Mouse (Mus musculus) telencephalon, adult 2 months (tissue): Measurements from ENCODE around the gene Fam3c.
"Not testable (repeated sequence)": the region's sequence is repeated elsewhere in the genome, so short reads cannot be mapped to it uniquely, and the experiment has no call there.

Experiments
- DNase-seq: peaks from one replicate; pipeline ENCODE4 v3.0.0-alpha.2; 2011; ENCODE audit warnings: low read depth, low spot score

Gene Fam3c

GRCm38 (mm10) chr6:22292056-22292455, 64.0 kb downstream of the Fam3c start:
- DNase-seq = no peak

- no peak for DNase-seq
These were observed 65.3 kb downstream of the Fam3c start for GRCm38 (mm10) chr6:22290790-22291189.

- no peak for DNase-seq
These were observed 66.5 kb downstream of the Fam3c start for GRCm38 (mm10) chr6:22289461-22290021.

- no peak for DNase-seq
These were observed 67.1 kb downstream of the Fam3c start for GRCm38 (mm10) chr6:22288737-22289460.

- DNase-seq = no peak
These were observed 67.9 kb downstream of the Fam3c start, which contains the start of gene Wnt16 for GRCm38 (mm10) chr6:22288004-22288736. TSS of gene Wnt16 (plus strand) at chr6:22288227.

- no peak for DNase-seq
These were observed 73.6 kb downstream of the Fam3c start for GRCm38 (mm10) chr6:22282405-22282804.

- no peak for DNase-seq
These were observed 75.7 kb downstream of the Fam3c start for GRCm38 (mm10) chr6:22280217-22280861.

GRCm38 (mm10) chr6:22277941-22278340, 78.1 kb downstream of the Fam3c start:
- no peak for DNase-seq

- DNase-seq = no peak
These were observed 86.1 kb downstream of the Fam3c start for GRCm38 (mm10) chr6:22269840-22270521.

GRCm38 (mm10) chr6:22268677-22269076, 87.4 kb downstream of the Fam3c start:
- no peak for DNase-seq

GRCm38 (mm10) chr6:22267807-22268667, 88.0 kb downstream of the Fam3c start:
- DNase-seq = no peak

GRCm38 (mm10) chr6:22266018-22266417, 90.0 kb downstream of the Fam3c start:
- DNase-seq = no peak

GRCm38 (mm10) chr6:22264094-22264493, 91.9 kb downstream of the Fam3c start:
- DNase-seq = not testable (repeated sequence)

GRCm38 (mm10) chr6:22262519-22262918, 93.5 kb downstream of the Fam3c start:
- no peak for DNase-seq

- no peak for DNase-seq
These were observed 97.3 kb downstream of the Fam3c start for GRCm38 (mm10) chr6:22258784-22259183.
